Mouse (Mus musculus) cerebellum, adult 11 months (tissue): ENCODE data around the gene Wdr82.
"Not testable (repeated sequence)": the region's sequence is repeated elsewhere in the genome, so short reads cannot be mapped to it uniquely, and the experiment has no call there.

Source experiments
- DNase-seq: peaks from one replicate; pipeline ENCODE4 v3.0.0; 2022

Wdr82 gene

GRCm38 (mm10) chr9:106166709-106167108 is 4.0 kb upstream of the Wdr82 start:
- DNase-seq, result no peak

- DNase-seq, result no peak
Observed at GRCm38 (mm10) chr9:106167241-106167640, 3.5 kb upstream of the Wdr82 start.

GRCm38 (mm10) chr9:106167703-106168102 is 3.0 kb upstream of the Wdr82 start:
- DNase-seq, result no peak

- not testable (repeated sequence) for DNase-seq
Observed at GRCm38 (mm10) chr9:106169006-106169405, 1.7 kb upstream of the Wdr82 start.

- no peak for DNase-seq
Observed at GRCm38 (mm10) chr9:106169917-106170316, 811 bp upstream of the Wdr82 start.

GRCm38 (mm10) chr9:106171346-106172158 is 824 bp downstream of the Wdr82 start:
- peak; percentile 83 for DNase-seq

GRCm38 (mm10) chr9:106172527-106172926 is 1.8 kb downstream of the Wdr82 start:
- no peak for DNase-seq

- DNase-seq, result no peak
Observed at GRCm38 (mm10) chr9:106173363-106173762, 2.6 kb downstream of the Wdr82 start.

- DNase-seq, result no peak
Observed at GRCm38 (mm10) chr9:106175552-106176200, 4.9 kb downstream of the Wdr82 start.

- DNase-seq, result no peak
Observed at GRCm38 (mm10) chr9:106176769-106177168, 6.0 kb downstream of the Wdr82 start.

GRCm38 (mm10) chr9:106177799-106178198 is 7.1 kb downstream of the Wdr82 start:
- DNase-seq, result no peak

- no peak for DNase-seq
Observed at GRCm38 (mm10) chr9:106179454-106179853, 8.7 kb downstream of the Wdr82 start.

GRCm38 (mm10) chr9:106179964-106180363 is 9.2 kb downstream of the Wdr82 start:
- DNase-seq, result no peak

- DNase-seq, result no peak
Observed at GRCm38 (mm10) chr9:106182146-106182545, 11.4 kb downstream of the Wdr82 start.

GRCm38 (mm10) chr9:106183996-106184395 is 13.3 kb downstream of the Wdr82 start:
- DNase-seq, result no peak

GRCm38 (mm10) chr9:106191355-106191754 is 20.6 kb downstream of the Wdr82 start:
- DNase-seq, result no peak

GRCm38 (mm10) chr9:106192024-106192423 is 21.3 kb downstream of the Wdr82 start:
- no peak for DNase-seq

GRCm38 (mm10) chr9:106192998-106193397 is 22.3 kb downstream of the Wdr82 start:
- DNase-seq, result no peak

- no peak for DNase-seq
Observed at GRCm38 (mm10) chr9:106193930-106194807, 23.4 kb downstream of the Wdr82 start.

- DNase-seq, result peak; percentile 71
Observed at GRCm38 (mm10) chr9:106195693-106196092, 25.0 kb downstream of the Wdr82 start.

- DNase-seq, result no peak
Observed at GRCm38 (mm10) chr9:106197081-106197713, 26.5 kb downstream of the Wdr82 start.

GRCm38 (mm10) chr9:106197732-106198131 is 27.0 kb downstream of the Wdr82 start:
- DNase-seq, result no peak

- DNase-seq, result no peak
Observed at GRCm38 (mm10) chr9:106198962-106199458, 28.3 kb downstream of the Wdr82 start.
